Mouse (Mus musculus) forebrain, postnatal 0 days (tissue): ENCODE measurements around the gene Creb3. TPM values are rescaled to one million over a fixed set of nuclear protein-coding genes. Genes with fewer than 3 reads are reported as not detected.

ENCODE experiments used
- ATAC-seq: fragments of 200-750 bp; cut with Nextera tagmentation; 2 replicates; pipeline ENCODE4 v1.8.0; 2017; ENCODE audit warnings: mild to moderate bottlenecking, moderate library complexity
- DNase-seq: peaks from one replicate; pipeline ENCODE4 v3.0.0-alpha.2; 2015
- H3K27ac ChIP-seq: fragments of 300-500 bp; sonication (generic); 2 replicates; pipeline ENCODE4 v1.5.1; 2014; ENCODE audit warnings: low read depth, mild to moderate bottlenecking, antibody characterized with exemption, low read length, moderate library complexity, mixed read lengths
- H3K27me3 ChIP-seq: fragments of 300-500 bp; sonication (generic); 2 replicates; pipeline ENCODE4 v1.6.1; 2014; ENCODE audit warnings: mild to moderate bottlenecking, low read length, mixed read lengths; ENCODE audit not compliant: insufficient read depth
- H3K36me3 ChIP-seq: fragments of 300-500 bp; sonication (generic); 2 replicates; pipeline ENCODE4 v1.6.1; 2014; ENCODE audit warnings: mild to moderate bottlenecking, moderate library complexity; ENCODE audit not compliant: insufficient read depth
- H3K4me1 ChIP-seq: fragments of 300-500 bp; sonication (generic); 2 replicates; pipeline ENCODE4 v1.6.1; 2014; ENCODE audit warnings: antibody characterized with exemption; ENCODE audit not compliant: insufficient read depth
- H3K4me2 ChIP-seq: fragments of 300-500 bp; sonication (generic); 2 replicates; pipeline ENCODE4 v1.6.1; 2014; ENCODE audit warnings: low read depth, mild to moderate bottlenecking, moderate library complexity
- H3K4me3 ChIP-seq: fragments of 300-500 bp; sonication (generic); 2 replicates; pipeline ENCODE4 v1.5.1; 2014; ENCODE audit warnings: low read depth, low read length, mixed read lengths
- H3K9ac ChIP-seq: fragments of 300-500 bp; sonication (generic); 2 replicates; pipeline ENCODE4 v1.6.1; 2014; ENCODE audit warnings: mild to moderate bottlenecking
- H3K9me3 ChIP-seq: fragments of 300-500 bp; sonication (generic); 2 replicates; pipeline ENCODE4 v1.6.1; 2016; ENCODE audit warnings: low read length
- CTCF ChIP-seq: sonication (generic); IDR thresholded peaks from 2 replicates; pipeline ENCODE4 v1.5.1; 2016; ENCODE audit warnings: antibody characterized with exemption, control low read depth, low read depth
- WGBS: fragments of 180-500 bp; shearing (Covaris S2); extraction: QIAGEN DNeasy Blood & Tissue Kit; methylation state at CpG from one replicate; pipeline ENCODE4 v1.1.7; 2014; 5-methylcytosine and 5-hydroxymethylcytosine counted together
- polyA plus RNA-seq: library from polyadenylated mRNA; unstranded; fragments of >200 nt; fragmentation: Nextera tagmentation; extraction: Ambion mirVana; gene quantifications from 2 replicates; pipeline ENCODE4 v1.2.1, GENCODE M21; 2015
- total RNA-seq: library from RNA; depleted of rRNA; stranded (reverse); fragments of >200 nt; gene quantifications from 2 replicates; pipeline ENCODE4 v1.2.3, GENCODE M21; 2014

Creb3 gene
- total and polyA plus RNA-seq, 2 experiments from 2014 or later = 64.4 to 84.0 TPM

- Histone ChIP-seq H3K9me3 (no peaks in the 10 kb centered on the region), H3K27me3 (no peaks in the 10 kb centered on the region), H3K4me1 (peaks cover 11% of the 10 kb centered on the region), H3K36me3 (peaks cover 42% of the 10 kb centered on the region), H3K9ac (no peak overlapping the region), H3K4me2 (no peak overlapping the region), H3K27ac (no peak overlapping the region), H3K4me3 (no peak overlapping the region)
- ATAC-seq (no peak), DNase-seq (no peak)
- WGBS = 94% methylated on average over 5 of the region's 5 CpGs
- no peak for TF ChIP-seq CTCF
Measured at GRCm38 (mm10) chr4:43582241-43582640, 20.1 kb downstream of the Creb3 start.

GRCm38 (mm10) chr4:43583421-43583820 is 21.3 kb downstream of the Creb3 start:
- no peaks in the 10 kb centered on the region for H3K27me3 ChIP-seq
- no peak overlapping the region for H3K27ac ChIP-seq
- H3K4me2 ChIP-seq = no peak overlapping the region
- DNase-seq (no peak), ATAC-seq (no peak)
- no peak for TF ChIP-seq CTCF
- no peaks in the 10 kb centered on the region for H3K9me3 ChIP-seq
- peaks cover 6% of the 10 kb centered on the region for H3K4me1 ChIP-seq
- 82% methylated on average over 7 of the region's 7 CpGs for WGBS
- no peak overlapping the region for H3K9ac ChIP-seq
- H3K4me3 ChIP-seq = no peak overlapping the region
- peaks cover 42% of the 10 kb centered on the region for H3K36me3 ChIP-seq

GRCm38 (mm10) chr4:43584444-43585416 is 22.6 kb downstream of the Creb3 start, which contains the start of gene Msmp:
Gene Msmp (minus strand): TSS chr4:43584494.
- Histone ChIP-seq H3K9ac (no peak within 1 kb of the TSS), H3K4me3 (no peak within 1 kb of the TSS), H3K4me1 (peaks cover 2% of the 10 kb centered on the region), H3K36me3 (peaks cover 42% of the 10 kb centered on the region), H3K4me2 (no peak within 1 kb of the TSS), H3K9me3 (no peaks in the 10 kb centered on the region), H3K27ac (no peak within 1 kb of the TSS), H3K27me3 (no peaks in the 10 kb centered on the region)
- 67% methylated on average over 12 of the region's 12 CpGs for WGBS
- ATAC-seq = 0 out of 2 replicates have a peak, but pooled peaks have one; percentile 10
- no peak for DNase-seq
- no peak for TF ChIP-seq CTCF

- H3K36me3 ChIP-seq = peaks cover 38% of the 10 kb centered on the region
- H3K4me3 ChIP-seq = no peak overlapping the region
- no peak for TF ChIP-seq CTCF
- no peak overlapping the region for H3K27ac ChIP-seq
- ATAC-seq (no peak), DNase-seq (no peak)
- 70% methylated on average over 9 of the region's 10 CpGs for WGBS
- no peak overlapping the region for H3K4me2 ChIP-seq
- no peaks in the 10 kb centered on the region for H3K9me3 ChIP-seq
- H3K4me1 ChIP-seq = no peaks in the 10 kb centered on the region
- H3K9ac ChIP-seq = no peak overlapping the region
- no peaks in the 10 kb centered on the region for H3K27me3 ChIP-seq
Measured at GRCm38 (mm10) chr4:43585682-43586081, 23.6 kb downstream of the Creb3 start.

GRCm38 (mm10) chr4:43586411-43586810 is 24.3 kb downstream of the Creb3 start:
- Histone ChIP-seq H3K4me1 (no peaks in the 10 kb centered on the region), H3K36me3 (peaks cover 31% of the 10 kb centered on the region), H3K27ac (no peak overlapping the region), H3K27me3 (no peaks in the 10 kb centered on the region), H3K4me2 (no peak overlapping the region), H3K9ac (no peak overlapping the region), H3K9me3 (no peaks in the 10 kb centered on the region), H3K4me3 (no peak overlapping the region)
- ATAC-seq (no peak), DNase-seq (no peak)
- TF ChIP-seq CTCF = no peak
- 67% methylated on average over 8 of the region's 8 CpGs for WGBS

GRCm38 (mm10) chr4:43587681-43588080 is 25.5 kb downstream of the Creb3 start:
- 65% methylated on average over 7 of the region's 7 CpGs for WGBS
- Histone ChIP-seq H3K4me1 (no peaks in the 10 kb centered on the region), H3K9me3 (no peaks in the 10 kb centered on the region), H3K27me3 (no peaks in the 10 kb centered on the region), H3K36me3 (peaks cover 18% of the 10 kb centered on the region), H3K4me2 (no peak overlapping the region), H3K27ac (no peak overlapping the region), H3K4me3 (no peak overlapping the region), H3K9ac (no peak overlapping the region)
- DNase-seq = no peak
- no peak for TF ChIP-seq CTCF
- no peak for ATAC-seq

GRCm38 (mm10) chr4:43591543-43591942 is 29.4 kb downstream of the Creb3 start:
- Histone ChIP-seq H3K27ac (no peak overlapping the region), H3K9ac (no peak overlapping the region), H3K9me3 (no peaks in the 10 kb centered on the region), H3K4me3 (no peak overlapping the region), H3K36me3 (no peaks in the 10 kb centered on the region), H3K4me1 (no peaks in the 10 kb centered on the region), H3K4me2 (no peak overlapping the region), H3K27me3 (no peaks in the 10 kb centered on the region)
- 80% methylated on average over 5 of the region's 5 CpGs for WGBS
- DNase-seq (peak; percentile 17), ATAC-seq (no peak; the same call in 1 of the 2 replicates)
- TF ChIP-seq CTCF = no peak
